Mouse (Mus musculus): Measurements from ENCODE around the gene Ap4m1. TPM values are rescaled to one million over a fixed set of nuclear protein-coding genes. Genes with fewer than 3 reads are reported as not detected.

The Ap4m1 gene
- total RNA-seq (2023), result 10 to 100 TPM; 28.2 to 28.4 TPM

GRCm38 (mm10) chr5:138171695-138172491 is at the start of gene Ap4m1, which contains the start of gene Mcm7:
Ap4m1 (plus strand) TSS chr5:138172002.
Mcm7 (minus strand) TSS chr5:138172422.

DNA sequence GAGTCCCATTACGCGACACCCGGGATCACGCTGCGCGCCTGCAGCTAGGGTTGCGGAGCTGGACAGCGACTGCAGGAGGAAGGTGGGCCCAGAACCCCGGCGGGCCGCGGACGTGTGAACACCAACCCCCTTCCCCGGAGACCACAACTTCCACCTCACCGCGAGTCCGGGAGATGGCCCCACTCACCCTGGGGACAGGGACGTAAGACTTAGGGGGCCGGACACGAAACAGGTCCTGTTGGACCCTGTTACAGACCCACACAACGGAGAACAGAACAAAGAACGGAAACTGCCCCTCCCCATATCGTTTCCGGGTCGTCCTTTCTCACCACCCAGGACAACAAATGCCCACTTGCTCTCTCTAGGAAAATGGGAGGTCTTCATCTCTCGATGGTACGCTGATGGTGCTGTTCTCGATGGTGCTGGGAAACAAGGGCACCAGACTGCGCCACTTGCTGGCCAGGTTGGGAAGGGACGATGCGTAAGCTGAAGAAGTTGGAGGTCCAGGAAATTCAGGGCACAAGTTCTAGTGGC is 16.3 kb upstream of the Ap4m1 start, which contains the start of gene Zfp113:
Zfp113 (minus strand) TSS at position 302 of the 534 bp plus-strand sequence.

GRCm38 (mm10) chr5:138160842-138161665 is 10.7 kb upstream of the Ap4m1 start, which contains the start of gene Cops6:
Cops6 (plus strand) TSS chr5:138161071.

DNA sequence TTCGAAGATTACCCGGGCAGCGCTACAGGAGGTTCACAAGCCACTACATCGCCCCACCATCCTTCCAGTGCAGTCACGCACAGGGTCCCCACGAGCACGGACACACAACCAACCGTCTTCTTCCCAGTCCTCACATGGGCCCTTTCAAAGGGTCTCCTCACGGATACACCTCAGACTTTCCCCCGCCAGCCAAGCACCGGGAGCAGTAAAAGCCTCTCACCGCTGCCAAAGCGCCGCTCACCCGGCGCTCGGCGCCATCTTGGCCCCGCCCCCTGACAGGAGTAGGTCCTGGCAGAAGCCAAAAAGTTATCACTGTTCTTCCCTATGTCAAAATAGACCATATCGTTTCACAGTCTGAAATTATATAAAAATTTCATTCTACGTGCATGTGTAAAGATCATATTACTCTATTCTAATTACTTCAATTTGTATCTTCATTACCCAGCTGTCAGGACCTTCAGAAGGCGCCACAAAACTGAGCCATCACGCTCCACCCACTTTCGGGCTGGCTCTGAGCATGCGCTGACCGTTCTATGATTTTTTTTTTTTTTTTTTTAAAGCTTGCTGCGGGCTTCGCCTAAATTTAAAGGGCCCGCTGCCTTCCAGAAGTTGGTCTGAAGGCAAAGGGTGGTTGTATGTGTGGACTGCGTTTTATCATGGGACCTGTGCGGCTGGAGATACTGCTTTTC is 15.3 kb downstream of the Ap4m1 start, which contains the start of the genes Taf6 and Cnpy4:
Taf6 (minus strand) TSS at position 502 of the 689 bp plus-strand sequence.
Cnpy4 (plus strand) TSS at position 536 of the 689 bp plus-strand sequence.

DNA sequence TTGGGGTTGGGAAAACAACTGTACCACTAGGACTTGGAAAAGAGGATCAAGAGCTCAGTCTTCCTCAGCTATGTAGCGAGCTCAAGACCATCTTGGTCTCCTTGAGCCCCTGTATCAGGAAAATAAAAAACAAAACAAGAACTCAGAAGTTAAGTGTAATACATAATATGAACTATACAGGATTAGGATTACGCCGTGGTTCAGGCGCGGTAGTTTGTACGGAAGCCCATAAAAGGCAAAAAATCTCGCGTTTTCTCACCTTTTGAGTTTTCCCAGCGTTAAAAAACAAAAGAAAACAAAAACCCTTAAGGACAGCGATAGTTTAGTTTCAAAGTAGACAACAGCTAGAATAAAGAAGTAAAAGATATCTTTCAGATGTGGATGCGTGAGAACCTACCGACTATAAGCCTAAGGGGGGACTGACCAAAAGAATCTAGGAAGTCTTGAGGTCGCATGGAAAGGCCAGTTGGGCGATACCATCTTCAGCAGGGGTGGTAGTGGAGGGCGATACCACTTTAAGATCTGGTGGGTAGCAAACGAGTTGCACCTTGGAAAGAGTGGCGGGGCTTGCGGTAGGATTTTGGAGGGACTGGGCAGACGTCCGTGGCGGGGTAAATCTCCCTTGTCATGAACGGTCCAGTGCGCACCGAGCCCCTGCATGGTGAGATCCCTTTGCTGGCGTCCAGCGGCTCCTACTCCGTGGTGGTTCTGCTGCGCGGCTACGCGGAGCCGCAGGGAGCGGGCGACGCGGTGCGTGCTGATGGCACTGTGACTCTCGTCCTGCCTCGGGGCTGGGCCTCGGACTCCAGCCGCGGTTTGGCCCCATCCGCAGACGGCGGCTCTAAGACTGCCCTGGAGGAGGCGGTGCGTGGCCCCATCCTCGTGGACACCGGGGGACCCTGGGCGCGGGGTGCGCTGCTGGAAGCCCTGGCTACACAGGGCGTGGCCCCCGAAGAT is 22.2 kb downstream of the Ap4m1 start, which contains the start of gene Mblac1:
Mblac1 (plus strand) TSS at position 544 of the 957 bp plus-strand sequence.

DNA sequence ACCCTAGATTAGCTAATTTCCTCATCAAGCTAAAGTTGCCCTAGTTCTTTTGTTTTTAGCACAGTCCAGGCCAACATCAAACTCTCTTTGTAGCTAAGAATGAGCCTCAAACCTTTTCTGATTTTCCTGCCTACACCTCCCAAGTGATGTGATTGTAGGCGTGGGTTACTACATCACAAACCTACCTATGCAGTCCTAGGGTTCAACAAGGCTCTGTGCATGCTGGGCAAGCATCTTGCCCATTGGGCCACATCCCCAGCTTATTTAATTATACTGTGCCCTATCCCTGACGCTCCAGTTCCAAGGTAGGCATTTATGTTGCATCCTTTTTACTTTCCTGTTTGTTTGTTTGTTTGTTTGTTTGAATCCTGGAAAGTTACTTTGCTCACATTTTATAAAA is 53.9 kb downstream of the Ap4m1 start, which contains the start of gene Nxpe5:
Nxpe5 (plus strand) TSS at position 199 of the 400 bp plus-strand sequence.

Other genes starting within 250 kb of the Ap4m1 start
- gene Gjc3, start 208.9 kb upstream of the Ap4m1 start, total RNA-seq (2023), result not detected
- gene Azgp1, start 190.5 kb upstream of the Ap4m1 start, total RNA-seq (2023), result not detected
- not detected for gene Smok3a, start 150.7 kb upstream of the Ap4m1 start, total RNA-seq (2023)
- not detected for gene Smok3b, start 150.6 kb upstream of the Ap4m1 start, total RNA-seq (2023)
- gene Smok3c, start 118.8 kb upstream of the Ap4m1 start, total RNA-seq (2023), result not detected
- 10 to 100 TPM; 22.9 to 24.4 TPM for gene Zkscan1, start 86.9 kb upstream of the Ap4m1 start, total RNA-seq (2023)
- gene Zscan21, start 55.1 kb upstream of the Ap4m1 start, total RNA-seq (2023), result 10 to 100 TPM; 13.3 to 18.2 TPM
- gene Zfp113, start 16.3 kb upstream of the Ap4m1 start, total RNA-seq (2023), result 10 to 100 TPM in 1 of 2 experiments, 1 to 10 TPM in 1; 9.4 to 10.4 TPM
- gene Cops6, start 10.9 kb upstream of the Ap4m1 start, total RNA-seq (2023), result 10 to 100 TPM; 52.3 to 55.0 TPM
- 10 to 100 TPM; 76.0 to 81.5 TPM for gene Mcm7, start 420 bp downstream of the Ap4m1 start, total RNA-seq (2023)
- 10 to 100 TPM; 27.6 to 32.2 TPM for gene Taf6, start 15.4 kb downstream of the Ap4m1 start, total RNA-seq (2023)
- gene Cnpy4, start 15.5 kb downstream of the Ap4m1 start, total RNA-seq (2023), result 10 to 100 TPM; 16.9 to 17.7 TPM
- gene Mblac1, start 22.3 kb downstream of the Ap4m1 start, total RNA-seq (2023), result 1 to 10 TPM; 1.3 to 2.1 TPM
- not detected for gene Nxpe5, start 53.9 kb downstream of the Ap4m1 start, total RNA-seq (2023)
- 10 to 100 TPM; 38.1 to 38.9 TPM for gene Lamtor4, start 83.5 kb downstream of the Ap4m1 start, total RNA-seq (2023)
- gene BC037034, start 92.0 kb downstream of the Ap4m1 start, total RNA-seq (2023), result 10 to 100 TPM; 58.2 to 71.8 TPM
- not detected for gene Gal3st4, start 100.8 kb downstream of the Ap4m1 start, total RNA-seq (2023)
- gene Gm43720, start 108.0 kb downstream of the Ap4m1 start, total RNA-seq (2023), result not detected
- 1 to 10 TPM; 1.4 to 1.5 TPM for gene Gpc2, start 108.0 kb downstream of the Ap4m1 start, total RNA-seq (2023)
- gene Stag3, start 108.2 kb downstream of the Ap4m1 start, total RNA-seq (2023), result not detected
- gene Pvrig, start 170.0 kb downstream of the Ap4m1 start, total RNA-seq (2023), result 1 to 10 TPM; 3.6 to 6.8 TPM

All from T-cell, adult 66 days (primary cell).